Mouse (Mus musculus): ENCODE data around the gene Trmt2a.

The Trmt2a gene

DNA sequence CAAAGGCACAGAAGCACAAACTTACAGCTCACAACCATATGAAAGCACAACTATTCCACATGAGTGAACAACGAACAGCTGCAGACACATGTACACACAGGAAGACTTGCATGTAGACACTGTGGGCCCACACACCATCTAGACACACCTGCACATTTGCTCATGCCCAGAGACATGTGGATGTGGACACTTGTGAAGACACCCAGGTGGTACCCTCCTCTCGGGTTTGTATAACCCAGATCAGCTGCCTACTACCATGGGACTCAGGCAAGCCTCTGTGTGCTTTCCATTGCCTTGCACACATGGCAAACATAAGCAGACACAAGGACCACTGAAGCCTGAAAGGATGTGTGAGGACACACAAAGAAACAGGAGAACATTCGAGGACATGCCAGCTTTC, 17.4 kb upstream of the Trmt2a start:
- DNase-seq (ENCODE audit: low spot score in 2 of 2): no peak

DNA sequence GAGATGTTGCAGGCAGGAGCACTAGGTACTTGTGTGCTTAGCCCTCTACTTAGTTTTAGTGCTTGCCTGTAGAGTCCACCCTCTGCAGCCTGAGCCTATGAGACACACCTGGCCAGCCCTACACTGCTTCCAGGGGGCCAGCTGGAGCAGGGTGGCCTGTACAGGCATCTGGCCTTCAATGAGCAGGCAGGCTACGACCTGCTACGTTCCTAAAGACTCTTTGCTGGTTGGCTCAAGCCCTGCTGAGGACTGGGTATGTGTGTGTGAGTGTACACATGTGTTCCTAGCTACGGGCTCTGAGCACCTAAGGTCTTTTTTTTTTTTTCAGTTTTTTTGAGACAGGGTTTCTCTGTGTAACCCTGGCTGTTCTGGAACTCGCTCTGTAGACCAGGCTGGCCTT, 17.0 kb upstream of the Trmt2a start:
- DNase-seq (ENCODE audit: low spot score in 2 of 2): no peak

DNA sequence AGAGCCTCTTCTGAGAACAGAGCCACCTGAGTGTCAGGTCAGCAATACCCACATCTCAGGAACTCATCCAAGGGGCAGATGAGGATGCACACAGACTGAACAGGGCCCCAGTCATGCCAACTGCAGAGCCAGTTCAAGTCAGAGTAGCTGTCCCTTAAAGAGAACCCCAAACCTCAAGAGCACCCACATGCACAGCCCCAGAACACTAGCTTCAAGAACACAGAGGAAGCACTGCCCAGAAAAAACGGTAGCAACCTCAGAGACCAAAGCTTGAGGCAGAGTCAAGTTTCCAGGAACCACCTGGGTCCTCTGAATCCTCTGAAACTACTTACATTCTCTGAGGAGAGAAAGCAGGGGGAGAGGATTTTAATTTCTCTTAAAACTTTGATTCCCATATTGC, 15.0 kb upstream of the Trmt2a start:
- no peak for DNase-seq (ENCODE audit: low spot score in 2 of 2)

DNA sequence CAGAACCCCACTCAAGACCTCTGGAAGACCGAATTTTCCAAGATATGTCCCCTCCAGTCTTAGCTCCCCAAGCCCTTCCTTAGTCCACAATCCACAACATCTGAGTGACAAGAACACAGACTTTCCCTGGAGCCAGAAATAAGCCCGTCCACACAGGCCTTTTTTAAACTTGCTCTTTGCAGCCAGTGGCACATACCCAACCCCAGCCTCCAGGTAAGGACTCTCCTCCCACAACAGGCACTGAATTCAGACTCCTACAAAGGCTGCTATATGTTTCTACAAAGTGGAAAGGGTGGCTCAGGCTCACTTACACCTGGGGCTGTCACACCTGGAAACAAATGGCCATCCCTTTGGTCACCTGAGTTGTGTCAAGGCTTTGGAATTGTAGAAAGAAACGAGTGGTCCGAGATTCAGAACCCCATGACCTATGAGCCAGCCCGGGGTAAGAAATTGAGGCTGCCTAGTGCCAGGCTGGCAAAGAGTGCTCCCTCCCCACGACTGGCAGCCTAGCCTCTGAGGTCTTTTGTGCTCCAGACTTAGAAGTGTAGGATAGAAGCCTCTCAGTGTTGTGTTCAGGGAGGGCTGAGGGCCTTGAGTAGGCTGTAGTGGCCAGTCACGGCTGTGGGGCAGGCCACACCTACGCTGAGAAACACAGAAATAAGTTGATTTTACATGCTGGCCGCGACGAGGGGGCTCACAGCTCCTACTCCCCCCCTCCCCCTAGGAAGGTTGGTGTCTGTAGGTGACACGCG, 14.4 kb upstream of the Trmt2a start:
- no peak for DNase-seq (ENCODE audit: low spot score in 2 of 2)

DNA sequence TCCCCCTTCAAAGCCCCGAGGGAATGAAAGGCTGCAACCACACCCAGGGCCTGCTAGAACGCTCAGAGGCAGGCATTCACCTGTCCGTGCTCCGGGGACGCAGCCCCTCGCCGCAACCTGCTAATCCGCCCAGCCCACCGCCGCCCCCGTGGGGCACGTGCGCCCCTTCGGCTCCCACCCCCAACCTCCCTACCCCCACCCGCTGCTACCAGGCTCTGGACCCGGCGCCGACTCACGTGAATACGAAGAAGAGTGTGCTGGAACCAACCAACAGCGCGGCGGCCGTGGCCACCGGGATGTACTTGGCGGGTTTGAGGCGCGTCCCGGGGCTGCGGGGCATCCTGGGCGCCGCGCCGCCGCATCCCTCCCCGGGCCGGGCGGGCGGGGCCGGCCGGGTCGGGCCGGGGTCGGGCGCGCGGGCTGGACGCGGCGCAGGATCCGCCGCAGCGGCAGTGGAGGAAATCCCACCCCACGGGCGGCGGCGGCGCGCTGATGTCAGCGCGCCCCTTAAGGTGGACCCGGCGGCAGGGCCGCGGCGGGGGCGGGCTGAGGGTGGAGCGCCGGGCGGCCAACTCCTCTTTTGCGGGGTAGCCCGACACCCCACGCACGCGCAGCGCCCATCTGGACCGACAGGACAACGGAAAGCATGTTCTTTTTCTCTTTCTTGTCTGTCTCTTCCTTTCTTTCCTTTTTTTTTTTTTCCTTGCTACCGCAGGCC, 13.6 kb upstream of the Trmt2a start, which contains the start of gene Zdhhc8:
TSS of gene Zdhhc8 (minus strand) at position 466 of the 718 bp plus-strand sequence.
- DNase-seq (ENCODE audit: low spot score in 2 of 2): peak in 1 of 2 experiments; percentile 75

DNA sequence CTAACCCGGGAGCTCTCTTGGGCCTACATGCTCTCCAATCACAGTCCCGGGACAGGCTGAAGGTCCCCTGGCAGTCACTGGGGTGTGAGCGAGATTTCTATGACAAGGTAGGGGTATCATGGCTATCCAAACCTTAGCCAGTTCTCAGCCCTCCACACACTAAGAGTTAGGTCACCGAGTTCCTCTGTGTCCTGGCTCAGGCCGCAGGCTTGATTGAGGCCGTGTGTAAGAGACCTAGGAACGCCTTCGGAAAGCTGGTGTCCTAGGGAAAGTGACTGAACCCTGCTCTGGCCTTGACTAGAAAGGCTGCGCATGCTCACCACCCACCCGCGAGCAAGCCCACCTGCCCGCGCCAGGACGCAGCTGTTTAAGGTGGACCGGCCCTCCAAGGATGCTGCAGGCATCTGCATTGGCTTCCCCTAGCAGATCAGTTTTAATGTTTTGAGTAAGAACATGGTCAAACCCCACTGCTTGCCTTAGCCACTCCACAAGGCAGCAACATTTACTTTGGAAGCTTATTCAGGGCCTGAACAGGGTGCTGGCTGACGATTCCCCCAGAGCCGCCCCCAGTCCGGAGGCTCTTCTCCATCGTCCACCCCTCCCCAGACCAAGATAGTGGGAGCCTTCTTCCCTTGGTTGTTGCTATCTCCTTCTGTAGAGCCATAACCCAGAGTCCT, 13.0 kb upstream of the Trmt2a start:
- peak in 1 of 2 experiments; percentile 78 for DNase-seq (ENCODE audit: low spot score in 2 of 2)

DNA sequence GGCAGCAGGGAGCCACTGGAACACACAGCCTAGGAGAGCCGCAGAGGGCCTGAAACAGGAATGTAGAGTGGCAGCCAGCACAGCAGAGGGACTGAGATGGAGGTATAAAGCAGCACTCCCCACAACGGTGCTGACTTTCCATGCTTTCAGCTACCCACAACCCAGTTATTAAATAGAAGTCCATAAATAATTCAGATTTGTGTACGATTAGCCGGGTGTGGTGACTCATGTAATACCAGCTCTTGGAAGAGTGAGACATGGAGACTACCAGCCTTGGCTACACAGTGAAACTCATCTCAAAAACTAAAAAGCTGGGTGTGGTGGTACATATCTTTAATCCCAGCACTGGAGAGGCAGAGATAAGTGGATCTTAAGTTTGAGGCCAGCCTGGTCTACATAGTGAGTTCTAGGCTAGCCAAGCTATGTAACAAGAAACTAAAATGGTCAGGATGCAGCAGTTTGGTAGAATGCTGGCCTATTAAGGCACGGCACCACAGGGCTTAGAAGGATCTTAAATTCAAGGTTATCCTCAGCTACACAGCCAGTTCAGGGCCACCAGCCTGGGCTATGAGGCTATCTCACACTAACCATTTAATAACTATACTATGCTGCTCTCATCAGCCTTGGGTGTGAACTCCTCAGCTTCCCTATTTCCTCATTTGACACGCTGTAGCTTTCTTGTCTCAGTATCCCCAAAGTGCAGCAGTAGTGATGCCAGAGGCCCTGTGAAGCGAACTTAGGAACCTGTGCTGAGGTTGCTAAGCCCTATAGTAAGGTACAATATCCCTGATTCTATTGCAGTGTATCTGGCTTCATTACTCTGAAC, 11.6 kb upstream of the Trmt2a start:
- DNase-seq (ENCODE audit: low spot score in 2 of 2): no peak

DNA sequence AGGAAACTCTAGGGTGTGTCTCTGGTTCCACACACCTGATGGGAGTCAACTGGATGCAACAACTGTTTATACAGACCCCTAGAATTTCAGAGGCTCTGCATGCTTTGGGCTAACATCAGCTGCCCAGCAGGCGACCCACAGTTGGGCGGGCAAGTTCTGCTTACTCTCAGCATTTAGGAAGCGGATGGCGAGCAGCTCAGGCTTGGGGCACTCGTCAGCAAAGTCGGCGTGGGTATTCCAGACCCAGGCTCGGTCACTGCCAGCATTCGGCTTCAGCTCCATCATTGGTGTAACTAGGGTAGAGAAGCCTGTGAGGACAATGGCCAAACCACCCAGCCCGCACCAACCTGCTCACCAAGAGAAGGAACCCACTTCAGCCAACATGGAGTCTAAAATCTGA, 6.9 kb upstream of the Trmt2a start:
- no peak for DNase-seq (ENCODE audit: low spot score in 2 of 2)

DNA sequence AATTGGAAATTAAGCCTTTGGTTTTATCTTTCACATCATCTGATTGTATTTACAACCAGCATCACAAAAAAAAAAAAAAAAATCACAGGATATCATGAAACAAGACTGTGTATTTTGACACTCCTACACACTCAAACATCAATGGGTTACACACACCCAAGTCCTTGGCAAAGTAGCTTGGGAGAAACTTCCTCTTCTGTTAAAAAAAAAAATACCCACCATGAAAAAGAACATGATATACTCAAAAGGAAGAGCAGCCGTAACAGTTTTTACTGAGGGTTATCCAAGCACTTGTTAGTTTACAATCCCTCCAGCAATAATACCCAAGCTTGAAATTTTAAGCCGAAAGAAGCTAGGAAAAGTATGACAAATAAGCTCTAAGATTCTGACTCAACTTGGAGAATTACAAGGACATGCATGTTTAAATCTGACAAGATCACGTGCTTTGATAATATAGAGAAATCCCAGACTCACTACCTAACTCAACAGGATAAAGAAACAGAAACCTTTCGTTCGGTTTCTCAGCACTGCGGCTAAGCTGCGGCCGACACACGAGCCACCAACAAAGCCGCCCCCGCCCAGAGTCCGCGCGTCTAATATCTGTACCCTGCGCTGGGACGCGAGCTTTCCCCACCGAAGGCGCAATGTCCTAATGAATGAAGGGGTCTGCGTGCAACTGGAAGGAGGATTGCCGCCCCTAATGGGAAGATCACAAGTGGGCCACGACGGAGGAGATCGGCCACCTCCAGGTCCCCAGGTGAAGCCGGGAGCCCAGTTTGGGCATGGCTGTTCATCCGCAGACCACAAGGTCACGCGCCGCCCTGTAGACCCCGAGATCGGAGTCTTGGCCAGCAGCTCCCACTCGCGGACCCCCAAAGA, 719 bp upstream of the Trmt2a start:
- no peak for DNase-seq (ENCODE audit: low spot score in 2 of 2)

DNA sequence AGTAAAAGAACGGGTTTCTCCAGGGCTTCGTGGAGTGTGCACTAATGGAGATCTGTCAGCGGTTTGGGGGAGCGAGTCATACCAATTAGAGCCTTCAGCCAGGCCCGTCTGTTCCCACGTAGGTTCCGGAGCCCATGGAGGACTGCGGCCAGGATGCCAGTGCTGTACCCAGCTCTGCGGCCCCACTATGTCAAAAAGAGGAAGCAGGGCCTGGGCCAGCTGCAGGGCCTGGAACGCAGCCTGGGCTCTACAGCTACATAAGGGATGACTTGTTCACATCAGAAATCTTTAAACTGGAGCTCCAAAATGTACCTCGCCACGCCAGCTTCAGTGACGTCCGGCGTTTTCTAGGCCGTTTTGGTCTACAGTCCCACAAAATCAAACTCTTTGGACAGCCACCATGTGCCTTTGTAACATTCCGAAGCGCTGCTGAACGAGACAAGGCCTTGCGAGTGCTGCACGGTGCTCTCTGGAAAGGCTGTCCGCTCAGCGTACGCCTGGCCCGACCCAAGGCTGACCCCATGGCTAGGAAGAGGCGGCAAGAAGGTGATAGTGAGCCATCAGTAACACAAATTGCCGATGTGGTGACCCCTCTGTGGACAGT, 987 bp downstream of the Trmt2a start:
- DNase-seq (ENCODE audit: low spot score in 2 of 2): peak in 1 of 2 experiments; percentile 50

DNA sequence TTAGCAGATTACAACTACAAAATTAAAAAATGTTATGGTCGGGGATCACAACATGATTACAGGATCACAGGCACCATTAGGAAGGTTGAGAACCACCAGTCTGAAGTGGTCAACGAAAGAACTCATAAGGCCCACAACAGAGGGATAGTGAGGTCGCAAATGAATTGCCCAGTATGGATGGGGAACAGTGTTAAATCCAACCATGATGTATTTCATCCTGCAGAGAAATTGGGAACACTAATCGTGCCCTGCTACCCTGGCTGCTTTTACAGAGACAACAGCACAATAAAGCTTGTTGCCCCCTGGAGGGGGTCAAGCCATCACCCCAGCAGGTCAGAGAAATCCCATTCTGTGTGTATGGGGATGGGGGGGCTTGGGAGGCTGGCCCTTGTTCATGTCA, 1.8 kb downstream of the Trmt2a start:
- no peak for DNase-seq (ENCODE audit: low spot score in 2 of 2)

DNA sequence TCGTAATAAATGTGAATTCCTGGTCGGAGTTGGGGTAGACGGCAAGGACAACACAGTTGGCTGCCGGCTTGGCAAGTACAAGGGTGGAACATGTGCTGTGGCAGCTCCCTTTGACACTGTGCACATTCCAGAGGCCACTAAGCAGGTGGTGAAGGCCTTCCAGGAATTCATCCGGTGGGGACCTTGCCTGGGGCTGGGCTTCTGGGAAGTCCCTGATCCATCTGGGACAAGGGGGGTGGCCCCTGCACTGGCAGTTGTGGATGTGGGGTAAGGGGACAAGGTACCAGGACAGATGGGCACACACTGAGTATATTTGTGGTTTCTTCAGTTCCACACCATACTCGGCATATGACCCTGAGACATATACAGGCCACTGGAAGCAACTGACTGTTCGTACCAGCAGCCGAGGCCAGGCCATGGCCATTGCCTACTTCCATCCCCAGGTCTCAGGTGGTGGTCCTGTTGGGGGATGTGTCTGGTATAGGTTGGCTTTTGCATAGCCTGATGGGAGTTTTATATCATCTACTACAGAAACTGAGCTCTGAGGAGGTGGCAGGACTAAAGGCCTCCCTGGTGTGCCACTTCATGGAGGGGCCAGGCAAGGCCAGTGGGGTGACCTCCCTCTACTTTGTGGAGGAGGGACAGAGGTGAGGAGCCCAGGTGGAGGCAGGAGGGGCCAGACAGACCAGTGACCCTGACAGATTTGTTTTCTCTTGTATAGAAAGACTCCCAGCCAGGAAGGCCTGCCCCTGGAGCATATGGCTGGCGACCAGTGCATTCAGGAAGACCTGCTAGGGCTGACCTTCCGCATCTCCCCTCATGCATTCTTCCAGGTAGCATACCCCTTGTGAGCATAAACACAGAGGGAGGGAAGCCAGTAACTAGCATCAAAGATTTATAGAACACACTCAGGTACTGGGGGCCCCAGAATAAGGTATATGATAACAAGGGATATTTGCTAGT, 2.6 kb downstream of the Trmt2a start:
- DNase-seq (ENCODE audit: low spot score in 2 of 2): no peak

DNA sequence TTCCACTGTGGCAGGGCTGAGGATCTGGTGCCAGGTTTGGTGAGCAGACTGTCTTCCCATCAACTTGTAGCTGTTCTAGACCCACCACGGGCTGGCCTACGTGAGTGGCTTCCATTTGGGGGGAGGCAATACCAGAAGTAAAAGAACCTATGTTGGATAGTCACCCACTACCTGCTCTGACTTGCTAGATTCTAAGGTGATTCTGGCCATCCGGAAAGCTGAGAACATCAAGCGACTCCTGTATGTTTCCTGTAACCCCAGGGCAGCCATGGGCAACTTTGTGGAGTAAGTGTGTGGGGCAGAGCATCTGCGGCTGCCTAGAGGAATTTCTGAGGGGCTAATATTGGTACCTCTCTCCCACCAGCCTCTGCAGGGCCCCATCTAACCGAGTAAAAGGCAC, 4.3 kb downstream of the Trmt2a start:
- DNase-seq (ENCODE audit: low spot score in 2 of 2): no peak

DNA sequence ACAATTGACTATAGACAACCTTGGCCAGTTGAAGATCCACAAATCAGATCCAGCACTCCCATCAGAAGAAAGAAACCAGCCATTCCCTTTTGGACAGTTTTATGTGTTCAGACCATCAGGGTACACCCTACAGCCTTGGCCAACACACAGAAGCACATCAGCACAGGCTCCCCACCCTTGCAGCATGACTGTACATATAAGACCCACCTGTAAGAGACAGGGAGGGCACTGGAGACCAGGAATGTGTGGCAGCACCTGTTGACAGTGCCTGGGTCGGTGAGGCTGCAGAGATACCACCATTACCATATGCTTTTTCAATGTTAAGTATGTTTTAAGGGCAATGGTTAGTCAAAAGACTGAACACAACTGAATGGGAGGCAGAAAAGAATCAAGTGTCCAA, 5.4 kb downstream of the Trmt2a start:
- no peak for DNase-seq (ENCODE audit: low spot score in 2 of 2)

DNA sequence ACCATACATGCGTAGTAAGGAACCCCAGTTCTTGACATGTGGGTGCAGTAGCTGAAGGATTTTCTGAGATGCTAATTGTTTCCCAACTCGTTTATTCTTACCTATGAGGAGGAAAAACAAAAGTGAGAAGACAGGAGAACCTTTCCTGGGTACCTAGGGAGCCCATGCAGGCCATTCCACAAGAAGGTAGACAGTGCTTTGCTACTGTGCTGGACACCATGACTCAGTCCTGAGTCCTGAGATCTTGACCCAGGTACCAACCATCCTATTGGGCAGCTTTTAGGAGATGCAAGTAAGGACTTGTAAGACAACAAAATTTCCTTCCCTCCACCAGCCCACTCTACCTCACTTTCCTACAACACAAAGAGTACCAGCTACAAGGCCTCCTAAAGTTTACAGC, 9.7 kb downstream of the Trmt2a start, which contains the start of gene Gm49776:
TSS of gene Gm49776 (minus strand) at position 101 of the 400 bp plus-strand sequence.
- no peak for DNase-seq (ENCODE audit: low spot score in 2 of 2)

DNA sequence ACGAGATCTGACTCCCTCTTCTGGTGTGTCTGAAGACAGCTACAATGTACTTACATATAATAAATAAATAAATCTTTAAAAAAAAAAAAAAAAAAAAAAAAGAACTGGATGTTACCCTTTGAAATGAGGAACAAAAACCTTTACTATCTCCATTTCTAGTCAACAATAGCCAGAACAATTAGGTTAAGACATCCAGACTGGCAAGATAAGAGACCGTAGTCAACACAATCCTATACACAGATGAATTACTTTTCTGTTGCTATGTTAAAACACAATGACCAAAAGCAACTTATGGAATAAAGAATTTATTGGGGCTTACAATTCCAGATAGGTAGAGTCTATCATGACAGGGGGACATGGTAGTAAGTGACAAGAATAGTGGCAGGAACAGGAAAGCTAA, 16.5 kb downstream of the Trmt2a start:
- no peak for DNase-seq (ENCODE audit: low spot score in 2 of 2)

DNA sequence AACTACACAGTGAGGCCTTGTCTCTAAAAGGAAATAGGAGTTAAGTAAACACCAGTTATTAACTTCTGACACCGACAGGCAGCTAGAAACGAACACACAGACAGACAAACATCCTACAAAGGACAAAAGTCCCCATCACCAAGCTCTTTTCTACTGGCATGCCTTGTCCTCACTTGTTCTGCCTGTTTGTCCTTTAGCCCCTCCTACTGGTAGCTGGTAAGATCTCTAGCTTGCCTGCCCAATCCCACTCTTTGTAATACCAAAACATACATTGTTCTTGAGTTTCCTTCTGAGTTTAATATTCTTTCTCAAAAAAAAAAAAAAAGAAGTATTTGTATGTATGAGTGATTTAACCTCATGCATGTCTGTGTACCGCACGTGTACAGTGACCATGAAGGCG, 19.7 kb downstream of the Trmt2a start:
- DNase-seq (ENCODE audit: low spot score in 2 of 2): no peak

DNA sequence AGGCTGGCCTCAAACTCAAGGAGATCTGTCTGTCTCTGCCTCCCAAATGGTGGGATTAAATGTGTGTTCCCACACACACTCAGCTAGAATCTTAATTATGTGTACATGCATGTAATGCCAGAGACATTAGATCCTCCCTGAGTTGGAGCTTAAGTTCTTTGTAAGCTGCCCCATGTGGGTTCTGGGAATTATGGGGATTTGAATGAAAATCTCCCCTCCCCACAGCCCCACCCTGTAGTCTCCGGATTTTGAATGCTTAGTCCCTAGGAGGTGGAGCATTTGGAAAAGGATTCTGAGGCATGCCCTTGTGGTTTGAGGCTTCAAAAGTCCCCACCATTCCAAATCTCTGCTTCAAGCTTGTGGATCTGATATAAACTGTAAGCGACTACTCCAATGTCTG, 26.7 kb downstream of the Trmt2a start:
- no peak for DNase-seq (ENCODE audit: low spot score in 2 of 2)

DNA sequence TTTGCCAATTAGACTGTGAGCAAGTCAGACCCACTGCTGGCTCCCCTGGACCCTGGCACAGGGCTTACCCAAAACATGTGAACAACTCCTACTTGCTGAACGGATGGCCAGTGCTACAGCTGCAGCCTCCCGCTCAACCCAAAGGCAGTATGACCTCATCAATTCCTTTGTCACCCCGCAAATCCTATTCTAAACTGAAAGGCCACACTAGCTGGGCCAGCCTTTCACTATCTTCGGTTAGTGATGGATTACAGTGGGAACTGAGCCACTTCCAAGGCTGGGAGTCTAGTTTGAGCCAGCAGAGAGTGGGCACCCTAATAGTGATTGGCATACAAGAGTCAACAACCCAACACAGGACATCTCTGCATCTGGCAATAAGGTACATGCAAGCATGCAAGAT, 39.7 kb downstream of the Trmt2a start:
- no peak for DNase-seq (ENCODE audit: low spot score in 2 of 2)

Measured in left cerebral cortex, adult 9 months (tissue).